Mouse (Mus musculus): ENCODE measurements around the gene Erich3.

DNA sequence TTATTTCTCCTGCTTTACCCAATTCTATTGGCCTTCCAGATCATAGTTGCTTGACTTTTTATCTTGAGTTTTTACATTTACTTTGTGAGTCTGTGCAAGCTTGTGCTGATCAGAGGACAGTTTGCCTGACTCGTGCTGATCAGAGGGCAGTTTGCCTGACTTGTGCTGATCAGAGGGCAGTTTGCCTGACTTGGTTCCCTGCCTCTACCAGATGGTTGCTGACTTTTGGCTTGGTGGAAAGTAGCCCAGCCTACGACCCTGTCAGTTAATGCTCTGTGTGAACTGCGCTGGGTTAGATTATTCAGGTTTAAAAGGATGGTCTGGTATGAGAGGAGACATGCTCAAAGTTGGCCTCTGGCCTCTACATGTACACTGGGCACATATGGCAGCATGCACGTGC lies 47.6 kb upstream of the Erich3 start:
- TF ChIP-seq CTCF (IDR thresholded peaks at IDR 0.05; ENCODE audit: control insufficient read depth, insufficient read depth, insufficient replicate concordance, low read depth, low read length), result no peak
- TF ChIP-seq POLR2A (IDR thresholded peaks at IDR 0.05; ENCODE audit: control insufficient read depth, low read depth, low read length), result no peak
